Mouse (Mus musculus): ENCODE data around the gene Casr.

DNA sequence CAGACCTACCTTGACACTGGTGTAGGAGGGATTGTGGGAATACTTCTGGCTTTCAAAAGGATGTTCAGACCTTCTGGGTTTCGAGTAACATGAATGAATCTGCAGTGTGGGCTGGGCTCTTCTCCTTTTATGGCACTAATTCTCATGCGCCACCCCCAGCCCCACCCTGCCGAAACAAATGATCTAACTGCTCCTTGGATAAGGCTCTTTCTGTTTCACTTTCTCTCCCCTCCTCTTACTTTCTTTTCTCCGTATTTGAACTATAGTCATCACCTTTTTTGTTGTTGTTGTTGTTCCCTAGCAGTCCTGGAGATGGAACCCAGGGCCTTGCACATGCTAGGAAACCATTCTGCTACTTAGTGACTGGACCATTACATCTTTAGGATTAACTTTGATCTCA lies 36.3 kb upstream of the Casr start:
- TF ChIP-seq CTCF (IDR thresholded peaks at IDR 0.05; ENCODE audit: extremely low read depth, insufficient read length, insufficient replicate concordance, low read depth, low read length), result no peak
- no peak for TF ChIP-seq POLR2A (IDR thresholded peaks at IDR 0.05; ENCODE audit: low read depth, low read length)

Measured in small intestine, adult 2 months (tissue).